Mouse (Mus musculus) limb, embryonic 11.5 days (tissue): ENCODE measurements around the gene Gpx2. TPM values are rescaled to one million over a fixed set of nuclear protein-coding genes. Genes with fewer than 3 reads are reported as not detected.

Experiments used
- ATAC-seq: fragments of 200-750 bp; cut with Nextera tagmentation; 2 replicates; pipeline ENCODE4 v1.8.0; 2017; ENCODE audit warnings: low read depth; ENCODE audit not compliant: insufficient number of reproducible peaks, low FRiP score, low TSS enrichment
- DNase-seq: peaks from one replicate; pipeline ENCODE4 v3.0.0-alpha.2; 2015; ENCODE audit warnings: low spot score
- H3K27ac ChIP-seq: fragments of 300-500 bp; sonication (generic); replicated peaks from 2 replicates; pipeline ENCODE4 v1.5.1; 2014; ENCODE audit warnings: low read depth, mild to moderate bottlenecking, low read length
- H3K27me3 ChIP-seq: fragments of 300-500 bp; sonication (generic); 2 replicates; pipeline ENCODE4 v1.6.1; 2014; ENCODE audit warnings: mild to moderate bottlenecking, low read length, mixed read lengths; ENCODE audit not compliant: control insufficient read depth, insufficient read depth
- H3K36me3 ChIP-seq: fragments of 300-500 bp; sonication (generic); 2 replicates; pipeline ENCODE4 v1.6.1; 2014; ENCODE audit warnings: mild to moderate bottlenecking, low read length, moderate library complexity, mixed read lengths; ENCODE audit not compliant: control insufficient read depth, insufficient read depth
- H3K4me1 ChIP-seq: fragments of 300-500 bp; sonication (generic); 2 replicates; pipeline ENCODE4 v1.6.1; 2014; ENCODE audit warnings: low read length, mixed read lengths; ENCODE audit not compliant: control insufficient read depth, insufficient read depth
- H3K4me2 ChIP-seq: fragments of 300-500 bp; sonication (generic); 2 replicates; pipeline ENCODE4 v1.6.1; 2014; ENCODE audit warnings: low read depth, mild to moderate bottlenecking, moderate library complexity; ENCODE audit not compliant: severe bottlenecking
- H3K4me3 ChIP-seq: fragments of 300-500 bp; sonication (generic); 2 replicates; pipeline ENCODE4 v1.5.1; 2014; ENCODE audit warnings: low read depth, low read length
- H3K9ac ChIP-seq: fragments of 300-500 bp; sonication (generic); 2 replicates; pipeline ENCODE4 v1.6.1; 2014; ENCODE audit warnings: mild to moderate bottlenecking, low read length
- H3K9me3 ChIP-seq: fragments of 300-500 bp; sonication (generic); 2 replicates; pipeline ENCODE4 v1.6.1; 2016; ENCODE audit warnings: low read length; ENCODE audit not compliant: control insufficient read depth
- WGBS: fragments of 180-500 bp; shearing (Covaris S2); extraction: QIAGEN DNeasy Blood & Tissue Kit; methylation state at CpG from one replicate; pipeline ENCODE4 v1.1.7; 2014; 5-methylcytosine and 5-hydroxymethylcytosine counted together
- polyA plus RNA-seq: library from polyadenylated mRNA; unstranded; fragments of >200 nt; fragmentation: Nextera tagmentation; extraction: Ambion mirVana; gene quantifications from 2 replicates; pipeline ENCODE4 v1.2.1, GENCODE M21; 2014

Gpx2 gene
- polyA plus RNA-seq, 1 experiment from 2014 or later, result 5.2 TPM

GRCm38 (mm10) chr12:76778305-76779083 is 16.9 kb downstream of the Gpx2 start:
- Histone ChIP-seq H3K4me2 (no peak overlapping the region), H3K9me3 (no peaks in the 10 kb centered on the region), H3K36me3 (no peaks in the 10 kb centered on the region), H3K27me3 (no peaks in the 10 kb centered on the region), H3K27ac (no peak overlapping the region), H3K9ac (no peak overlapping the region), H3K4me3 (no peak overlapping the region), H3K4me1 (no peaks in the 10 kb centered on the region)
- ATAC-seq (no peak), DNase-seq (no peak)
- WGBS, result 81% methylated on average over 10 of the region's 10 CpGs

DNA sequence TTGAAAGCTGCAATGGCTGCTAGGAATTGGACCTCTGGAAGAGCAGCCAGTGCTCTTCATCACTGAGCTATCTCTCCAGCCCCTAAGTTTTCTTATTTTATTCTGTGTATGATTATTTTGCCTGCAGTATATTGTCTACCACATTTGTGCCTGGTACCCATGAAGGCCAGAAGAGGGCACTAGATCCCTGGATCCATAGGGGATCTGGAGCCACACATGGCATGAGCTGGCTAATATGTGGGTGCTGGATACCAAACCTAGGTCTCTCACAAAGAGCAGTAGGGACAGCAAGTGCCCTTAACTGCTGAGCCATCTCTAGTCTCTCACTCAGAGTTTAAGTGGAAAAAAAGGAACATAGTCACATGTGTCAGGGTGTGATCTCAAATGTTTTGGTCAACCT is 17.5 kb downstream of the Gpx2 start:
- Histone ChIP-seq H3K27me3 (no peaks in the 10 kb centered on the region), H3K4me1 (no peaks in the 10 kb centered on the region), H3K4me2 (no peak overlapping the region), H3K27ac (no peak overlapping the region), H3K9me3 (no peaks in the 10 kb centered on the region), H3K4me3 (no peak overlapping the region), H3K36me3 (no peaks in the 10 kb centered on the region), H3K9ac (no peak overlapping the region)
- DNase-seq (no peak), ATAC-seq (no peak)

DNA sequence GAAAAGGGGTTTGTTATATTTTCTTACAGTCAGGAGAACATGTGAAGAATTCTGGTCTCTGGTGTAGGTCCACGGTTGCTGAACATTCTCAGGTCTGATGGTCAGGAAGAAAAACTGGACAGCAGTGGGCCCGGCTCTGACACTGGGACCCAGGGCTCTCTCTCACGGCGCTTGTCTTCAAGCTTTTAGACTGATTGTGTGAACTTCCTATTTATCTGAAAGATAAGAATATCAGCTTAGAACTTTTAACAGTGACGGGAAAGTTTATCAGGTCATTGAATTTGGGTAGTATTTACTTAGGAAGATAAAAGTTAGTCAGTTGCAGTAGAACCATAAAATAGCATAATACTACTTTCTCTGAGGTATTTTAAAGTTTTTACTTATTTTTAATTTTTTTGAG is 18.5 kb downstream of the Gpx2 start:
- no peaks in the 10 kb centered on the region for H3K9me3 ChIP-seq
- no peaks in the 10 kb centered on the region for H3K36me3 ChIP-seq
- ATAC-seq (no peak), DNase-seq (no peak)
- H3K27ac ChIP-seq, result no peak overlapping the region
- H3K4me2 ChIP-seq, result no peak overlapping the region
- no peaks in the 10 kb centered on the region for H3K27me3 ChIP-seq
- WGBS, result 92% methylated on average over 5 of the region's 5 CpGs
- no peak overlapping the region for H3K9ac ChIP-seq
- no peak overlapping the region for H3K4me3 ChIP-seq
- no peaks in the 10 kb centered on the region for H3K4me1 ChIP-seq

GRCm38 (mm10) chr12:76775132-76775531 is 20.2 kb downstream of the Gpx2 start:
- WGBS, result 57% methylated on average over 4 of the region's 4 CpGs
- Histone ChIP-seq H3K27me3 (no peaks in the 10 kb centered on the region), H3K4me2 (no peak overlapping the region), H3K4me1 (no peaks in the 10 kb centered on the region), H3K36me3 (no peaks in the 10 kb centered on the region), H3K4me3 (no peak overlapping the region), H3K9ac (no peak overlapping the region), H3K9me3 (no peaks in the 10 kb centered on the region), H3K27ac (no peak overlapping the region)
- DNase-seq, result no peak
- no peak for ATAC-seq

DNA sequence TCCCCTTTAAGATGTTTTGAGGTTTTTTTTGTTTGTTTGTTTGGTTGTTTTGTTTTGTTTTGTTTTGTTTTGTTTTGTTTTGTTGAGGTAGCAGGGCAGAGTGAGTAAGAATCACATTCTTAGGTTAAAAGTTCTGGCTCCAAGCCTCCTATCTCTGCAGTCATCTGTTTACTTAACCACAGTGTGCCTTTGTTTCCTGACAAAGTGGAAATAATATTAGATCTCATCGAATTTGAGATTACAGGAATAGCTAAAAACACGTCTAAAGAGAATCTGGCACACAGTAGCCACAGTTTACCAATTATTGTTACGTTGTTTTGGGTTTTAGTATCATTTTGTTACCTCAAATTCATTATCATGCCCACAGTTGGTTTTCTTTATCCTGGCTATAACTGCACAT is 20.7 kb downstream of the Gpx2 start:
- no peak overlapping the region for H3K4me3 ChIP-seq
- H3K4me1 ChIP-seq, result no peaks in the 10 kb centered on the region
- no peak overlapping the region for H3K9ac ChIP-seq
- 90% methylated on average over 3 of the region's 3 CpGs for WGBS
- DNase-seq, result no peak
- no peaks in the 10 kb centered on the region for H3K36me3 ChIP-seq
- no peak overlapping the region for H3K4me2 ChIP-seq
- H3K27me3 ChIP-seq, result no peaks in the 10 kb centered on the region
- no peak overlapping the region for H3K27ac ChIP-seq
- ATAC-seq, result no peak
- no peaks in the 10 kb centered on the region for H3K9me3 ChIP-seq

GRCm38 (mm10) chr12:76771540-76771939 is 23.8 kb downstream of the Gpx2 start:
- Histone ChIP-seq H3K4me1 (no peaks in the 10 kb centered on the region), H3K4me2 (no peak overlapping the region), H3K36me3 (no peaks in the 10 kb centered on the region), H3K9ac (no peak overlapping the region), H3K4me3 (no peak overlapping the region), H3K27ac (no peak overlapping the region), H3K9me3 (no peaks in the 10 kb centered on the region), H3K27me3 (no peaks in the 10 kb centered on the region)
- ATAC-seq, result no peak
- no peak for DNase-seq
- WGBS, result 92% methylated on average over 5 of the region's 5 CpGs

DNA sequence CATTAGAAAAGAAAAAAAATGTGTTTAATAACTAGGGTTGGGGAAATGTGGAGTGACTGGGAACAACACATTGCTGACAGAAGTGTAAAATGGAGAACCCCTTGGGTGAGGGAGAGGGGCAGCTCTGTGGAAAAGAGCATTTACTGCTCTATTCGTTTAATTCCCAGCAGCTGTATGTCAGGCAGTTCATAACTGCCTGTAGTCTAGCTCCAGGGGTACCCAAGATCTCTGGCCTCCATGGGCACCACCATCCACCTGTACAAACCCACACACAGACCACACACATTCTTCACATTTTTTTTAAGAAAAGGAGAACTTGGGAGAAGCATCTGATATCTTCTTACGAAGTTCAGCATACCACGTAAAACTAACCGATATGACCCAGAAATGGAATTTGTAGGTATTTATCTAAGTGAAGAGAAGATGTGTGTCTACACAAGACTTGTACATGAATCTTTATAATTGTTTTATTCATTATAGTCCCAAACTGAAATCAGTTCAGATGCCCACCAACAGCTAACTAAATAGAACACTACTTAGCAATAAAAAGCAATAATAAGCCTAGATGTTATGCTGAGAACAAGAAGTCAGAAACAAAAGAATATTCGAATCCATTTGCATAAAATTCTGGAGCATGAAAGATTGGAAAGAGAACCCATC is 24.4 kb downstream of the Gpx2 start:
- Histone ChIP-seq H3K4me2 (no peak overlapping the region), H3K4me3 (no peak overlapping the region), H3K4me1 (no peaks in the 10 kb centered on the region), H3K9ac (no peak overlapping the region), H3K27me3 (no peaks in the 10 kb centered on the region), H3K27ac (no peak overlapping the region), H3K9me3 (no peaks in the 10 kb centered on the region), H3K36me3 (no peaks in the 10 kb centered on the region)
- ATAC-seq (no peak), DNase-seq (no peak)
- 85% methylated on average over 5 of the region's 5 CpGs for WGBS

DNA sequence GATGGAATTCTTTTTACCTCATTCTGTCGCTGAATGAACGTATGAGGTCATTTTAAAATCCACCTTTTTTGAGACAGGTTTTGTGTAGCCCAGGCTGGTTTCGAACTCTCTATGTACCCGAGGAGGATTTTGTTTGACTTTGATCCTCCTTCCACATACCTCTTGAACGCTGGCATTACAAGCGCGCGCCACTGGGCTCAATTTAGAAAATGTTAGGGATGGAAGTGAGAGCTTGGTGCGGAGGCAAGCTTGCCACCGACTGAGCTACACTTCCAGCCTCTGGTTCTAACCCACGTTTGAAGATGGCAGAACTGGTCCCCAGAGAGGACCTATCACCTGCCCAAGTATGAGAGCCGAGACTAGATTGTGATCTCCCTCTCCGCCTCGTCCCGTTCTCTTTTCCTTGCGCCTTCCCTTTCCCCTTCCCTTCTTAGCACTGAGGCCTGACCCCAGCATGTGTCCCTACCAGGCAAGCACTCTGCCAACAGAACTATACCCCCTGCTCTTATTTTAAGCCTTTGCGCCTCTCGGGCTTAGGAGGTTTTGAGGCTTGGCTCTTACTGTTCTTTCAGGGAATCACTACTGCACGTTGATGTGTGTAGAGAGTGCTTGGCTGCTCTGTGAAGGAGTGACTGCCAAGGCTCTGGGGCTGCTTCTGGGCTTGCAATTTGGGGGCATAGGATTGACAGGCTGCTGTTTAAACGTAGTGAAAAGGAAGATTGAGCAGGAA is 29.3 kb downstream of the Gpx2 start:
- WGBS, result 36% methylated on average over 20 of the region's 20 CpGs

More for the DNA sequence above, 29.3 kb downstream of the Gpx2 start:
- H3K4me2 ChIP-seq, result peak overlapping the region; percentile 44
- no peak overlapping the region for H3K27ac ChIP-seq
- no peaks in the 10 kb centered on the region for H3K36me3 ChIP-seq
- H3K4me1 ChIP-seq, result no peaks in the 10 kb centered on the region
- DNase-seq (peak; percentile 36), ATAC-seq (peak; percentile 11; the same call in 1 of the 2 replicates)
- peak overlapping the region; percentile 56; the same call in 1 of the 2 replicates for H3K9ac ChIP-seq
- H3K4me3 ChIP-seq, result peak overlapping the region; percentile 44
- no peaks in the 10 kb centered on the region for H3K27me3 ChIP-seq
- H3K9me3 ChIP-seq, result no peaks in the 10 kb centered on the region
